In the genomic region with DNA sequence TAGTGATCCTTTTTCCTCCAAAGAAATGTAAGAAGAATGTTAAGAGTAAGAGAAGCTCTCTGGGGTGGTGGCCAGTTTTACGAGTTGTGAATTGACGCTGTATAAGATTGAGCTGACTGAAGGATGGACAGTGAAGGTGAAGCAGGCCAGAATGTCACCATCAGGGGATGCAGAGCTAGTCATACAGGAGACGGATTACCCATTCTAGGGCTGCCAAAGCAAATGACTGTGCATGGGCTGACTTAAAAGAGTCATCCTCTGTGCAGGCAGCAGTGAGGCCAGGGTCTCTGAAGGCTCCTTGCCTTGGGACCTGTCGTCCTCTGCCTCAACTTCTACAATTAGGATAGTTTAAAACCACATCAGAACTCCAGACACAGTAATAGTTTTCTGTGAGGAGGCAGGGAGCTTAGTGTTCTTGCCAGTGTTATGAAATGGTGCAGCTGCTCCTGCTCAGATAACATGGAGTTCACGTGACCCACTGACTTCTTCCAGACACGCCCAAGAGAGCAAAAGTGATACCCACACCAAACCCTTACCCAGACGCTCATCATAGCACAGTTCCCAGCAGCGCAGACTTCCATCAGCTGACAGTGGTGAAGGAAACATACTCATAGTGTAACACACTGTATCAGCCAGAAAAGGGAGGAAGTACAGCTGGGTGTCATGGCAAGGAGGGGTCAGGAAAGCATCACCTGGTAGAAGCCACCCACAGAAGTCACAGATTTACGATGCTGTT, we compare ENCODE assay signal across 9 mouse cellular contexts. TPM values are rescaled to one million over a fixed set of nuclear protein-coding genes. Genes with fewer than 3 reads are reported as not detected.
A peak's percentile ranks its signal among the peaks of the same experiment; 100 is the strongest.
DNase-seq lines count a peak whose midpoint lies in the region; ATAC-seq and TF ChIP-seq lines count a peak whose summit lies in the region.
"Had no signal": no experiment of that assay in that cellular context is flagged by ENCODE, and none has a peak within 500 bp of the region (broad histone marks: within the 10 kb centered on the region; RNA-seq: fewer than 3 reads in every experiment).

No protein-coding gene starts in this region.

- no peak overlapping the region for H3K4me2 ChIP-seq in midbrain, embryonic 11.5 days
- no peak overlapping the region for H3K4me2 ChIP-seq in intestine, embryonic 16.5 days (ENCODE audit: low read depth, low read length)
- H3K4me2 ChIP-seq in stomach, embryonic 15.5 days, result no peak overlapping the region
- H3K4me2 ChIP-seq in midbrain, embryonic 14.5 days (ENCODE audit: low read length), result no peak overlapping the region
- H3K4me2 ChIP-seq: kidney, embryonic 15.5 days had no signal

- H3K4me3 ChIP-seq in midbrain, embryonic 11.5 days (ENCODE audit: low read depth, low read length), result no peak overlapping the region
- H3K4me3 ChIP-seq in midbrain, embryonic 10.5 days, result no peak overlapping the region
- no peak overlapping the region for H3K4me3 ChIP-seq in gastrocnemius, adult 2 months
- no peak overlapping the region for H3K4me3 ChIP-seq in intestine, embryonic 16.5 days (ENCODE audit: low read length)
- H3K4me3 ChIP-seq in stomach, embryonic 15.5 days (replicated peaks), result no peak overlapping the region
- H3K4me3 ChIP-seq in midbrain, embryonic 14.5 days (replicated peaks; ENCODE audit: low read depth, low read length), result no peak overlapping the region
- H3K4me3 ChIP-seq: kidney, embryonic 15.5 days had no signal

- no peak for TF ChIP-seq CTCF in gastrocnemius, adult 2 months (IDR thresholded peaks at IDR 0.05)

- no peaks in the 10 kb centered on the region for H3K27me3 ChIP-seq in midbrain, embryonic 11.5 days (ENCODE audit: control insufficient read depth, insufficient read depth, low read length)
- H3K27me3 ChIP-seq in midbrain, embryonic 10.5 days (ENCODE audit: low read depth, poor library complexity, severe bottlenecking), result no peaks in the 10 kb centered on the region
- no peaks in the 10 kb centered on the region for H3K27me3 ChIP-seq in intestine, embryonic 16.5 days (replicated peaks; ENCODE audit: control insufficient read depth, insufficient read depth, low read length)
- H3K27me3 ChIP-seq in stomach, embryonic 15.5 days (replicated peaks), result no peaks in the 10 kb centered on the region
- no peaks in the 10 kb centered on the region for H3K27me3 ChIP-seq in midbrain, embryonic 14.5 days (ENCODE audit: control insufficient read depth, insufficient read depth, low read length)
- H3K27me3 ChIP-seq: kidney, embryonic 15.5 days had no signal

- peak; percentile 31 for DNase-seq in midbrain, embryonic 11.5 days (ENCODE audit: low spot score, missing footprints)
- DNase-seq in midbrain, embryonic 10.5 days (ENCODE audit: low spot score), result no peak
- DNase-seq in gastrocnemius, adult 2 months, result peak; percentile 74
- no peak for DNase-seq in testis, postnatal 10 days (ENCODE audit: low spot score)
- DNase-seq in kidney, postnatal 10 days, result no peak
- no peak for DNase-seq in midbrain, embryonic 14.5 days

- 89% methylated on average over 9 of the region's 9 CpGs for WGBS in midbrain, embryonic 11.5 days
- 93% methylated on average over 9 of the region's 9 CpGs for WGBS in midbrain, embryonic 10.5 days
- 69% methylated on average over 9 of the region's 9 CpGs for WGBS in intestine, embryonic 16.5 days
- WGBS in stomach, embryonic 15.5 days, result 68% methylated on average over 9 of the region's 9 CpGs
- WGBS in midbrain, embryonic 14.5 days, result 92% methylated on average over 9 of the region's 9 CpGs

- no peak overlapping the region for H3K9ac ChIP-seq in midbrain, embryonic 11.5 days (ENCODE audit: low read length)
- H3K9ac ChIP-seq in intestine, embryonic 16.5 days (ENCODE audit: low read depth, low read length), result no peak overlapping the region
- H3K9ac ChIP-seq in stomach, embryonic 15.5 days, result no peak overlapping the region
- no peak overlapping the region for H3K9ac ChIP-seq in midbrain, embryonic 14.5 days (replicated peaks; ENCODE audit: low read length)
- H3K9ac ChIP-seq: kidney, embryonic 15.5 days had no signal

- 0 out of 2 replicates have a peak, but pooled peaks cover 2% of the 10 kb centered on the region for H3K36me3 ChIP-seq in midbrain, embryonic 11.5 days (ENCODE audit: control insufficient read depth, insufficient read depth, low read length)
- H3K36me3 ChIP-seq in midbrain, embryonic 10.5 days, result peaks cover 56% of the 10 kb centered on the region
- H3K36me3 ChIP-seq in intestine, embryonic 16.5 days (ENCODE audit: control insufficient read depth, insufficient read depth, low read length), result 0 out of 2 replicates have a peak, but pooled peaks cover 3% of the 10 kb centered on the region
- H3K36me3 ChIP-seq in stomach, embryonic 15.5 days, result peaks cover 7% of the 10 kb centered on the region; the same call in 1 of the 2 replicates
- peaks cover 48% of the 10 kb centered on the region for H3K36me3 ChIP-seq in midbrain, embryonic 14.5 days (ENCODE audit: control insufficient read depth, insufficient read depth, low read length)

- intact Hi-C loops in gastrocnemius, adult 2 months (cut with DNase I), result loop anchor here (5.0 kb wide), 1 partner anchor 118 kb away; no protein-coding TSS in a partner anchor

- H3K4me1 ChIP-seq in midbrain, embryonic 11.5 days (ENCODE audit: control insufficient read depth, insufficient read depth, low read length), result no peaks in the 10 kb centered on the region
- H3K4me1 ChIP-seq in midbrain, embryonic 10.5 days, result 0 out of 2 replicates have a peak, but pooled peaks cover 3% of the 10 kb centered on the region
- no peaks in the 10 kb centered on the region for H3K4me1 ChIP-seq in intestine, embryonic 16.5 days (ENCODE audit: control insufficient read depth, insufficient read depth, low read length)
- H3K4me1 ChIP-seq in stomach, embryonic 15.5 days, result no peaks in the 10 kb centered on the region
- no peaks in the 10 kb centered on the region for H3K4me1 ChIP-seq in midbrain, embryonic 14.5 days (ENCODE audit: control insufficient read depth, insufficient read depth, low read length)

- no peak overlapping the region for H3K27ac ChIP-seq in midbrain, embryonic 11.5 days (ENCODE audit: low read depth, low read length)
- H3K27ac ChIP-seq in midbrain, embryonic 10.5 days (replicated peaks), result no peak overlapping the region
- peak overlapping the region; percentile 90 for H3K27ac ChIP-seq in gastrocnemius, adult 2 months
- H3K27ac ChIP-seq in intestine, embryonic 16.5 days (ENCODE audit: low read length), result no peak overlapping the region
- H3K27ac ChIP-seq in stomach, embryonic 15.5 days, result no peak overlapping the region
- no peak overlapping the region for H3K27ac ChIP-seq in midbrain, embryonic 14.5 days (replicated peaks; ENCODE audit: low read depth, low read length)
- H3K27ac ChIP-seq: kidney, embryonic 15.5 days had no signal

- no peak for ATAC-seq in midbrain, embryonic 11.5 days (ENCODE audit: low FRiP score)
- peak; percentile 33; the same call in 1 of the 2 replicates for ATAC-seq in intestine, embryonic 16.5 days
- ATAC-seq in stomach, embryonic 15.5 days (ENCODE audit: insufficient read depth, low FRiP score, low read depth), result peak; percentile 31; the same call in 1 of the 2 replicates
- ATAC-seq in midbrain, embryonic 14.5 days (ENCODE audit: low FRiP score, low TSS enrichment), result no peak

- no peaks in the 10 kb centered on the region for H3K9me3 ChIP-seq in midbrain, embryonic 11.5 days (ENCODE audit: control insufficient read depth, low read length)
- no peaks in the 10 kb centered on the region for H3K9me3 ChIP-seq in midbrain, embryonic 10.5 days (replicated peaks)
- no peaks in the 10 kb centered on the region for H3K9me3 ChIP-seq in intestine, embryonic 16.5 days (ENCODE audit: control insufficient read depth, low read length)
- H3K9me3 ChIP-seq in stomach, embryonic 15.5 days, result no peaks in the 10 kb centered on the region
- H3K9me3 ChIP-seq in midbrain, embryonic 14.5 days (ENCODE audit: control insufficient read depth, low read length), result no peaks in the 10 kb centered on the region
- H3K9me3 ChIP-seq: kidney, embryonic 15.5 days had no signal

RNA-seq across cellular contexts. Expression of gene Ugp2, which starts 56.9 kb away (rescaled TPM):
- polyA plus RNA-seq in midbrain, embryonic 11.5 days (2014; fragmentation: Nextera tagmentation; extraction: Ambion mirVana), result 70.0 and 75.2 TPM in 2 replicates
- 54.6 and 61.5 TPM in 2 replicates for polyA plus RNA-seq in midbrain, embryonic 10.5 days (2016; fragmentation: Nextera tagmentation; extraction: Ambion mirVana)
- 100 to 1,000 TPM; 474 to 554 TPM for total RNA-seq in gastrocnemius, adult 2 months (2021)
- polyA plus RNA-seq in intestine, embryonic 16.5 days (2015; fragmentation: Nextera tagmentation; extraction: Ambion mirVana), result 122 and 130 TPM in 2 replicates
- polyA plus RNA-seq in stomach, embryonic 15.5 days (2015; fragmentation: Nextera tagmentation; extraction: Ambion mirVana), result 95.0 and 95.2 TPM in 2 replicates
- polyA plus RNA-seq in midbrain, embryonic 14.5 days (2014; fragmentation: Nextera tagmentation; extraction: Ambion mirVana), result 54.9 and 59.8 TPM in 2 replicates

Comparison
In these comparisons a context has a peak if more than half of its experiments do, and no peak if none do; other contexts are left out.
1. DNase-seq: peak in midbrain, embryonic 11.5 days (single experiment) and gastrocnemius, adult 2 months (single experiment); none in midbrain, embryonic 10.5 days (single experiment), testis, postnatal 10 days (single experiment), kidney, postnatal 10 days (single experiment) and midbrain, embryonic 14.5 days (single experiment).
2. ATAC-seq: peak in intestine, embryonic 16.5 days (single experiment) and stomach, embryonic 15.5 days (single experiment); none in midbrain, embryonic 11.5 days (single experiment) and midbrain, embryonic 14.5 days (single experiment).